Mouse (Mus musculus): Measurements from ENCODE around the gene Nkg7.
A peak's percentile ranks its signal among the peaks of the same experiment; 100 is the strongest.

DNA sequence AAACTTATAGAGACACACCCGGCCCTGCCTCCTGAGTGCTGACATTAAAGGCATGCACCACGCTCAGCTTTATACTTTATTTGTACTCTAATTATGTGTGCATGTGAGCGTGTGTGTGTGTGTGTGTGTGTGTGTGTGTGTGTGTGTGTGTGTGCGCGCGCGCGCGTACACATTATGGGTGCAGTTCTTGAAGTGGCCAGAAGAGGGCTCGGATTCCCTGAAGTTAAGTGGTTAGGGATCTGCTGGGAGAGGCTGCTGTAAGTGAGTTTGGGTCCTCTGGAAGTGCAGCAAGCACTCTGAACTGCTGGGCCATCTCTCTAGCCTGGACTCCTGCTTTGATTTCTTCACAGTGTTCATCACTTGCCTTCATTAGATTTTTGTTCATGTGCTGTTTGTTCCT, 19.6 kb upstream of the Nkg7 start:
- TF ChIP-seq POLR2A (IDR thresholded peaks at IDR 0.05; ENCODE audit: extremely low read depth, insufficient read depth, low read length) (no peak), CTCF (IDR thresholded peaks at IDR 0.05; ENCODE audit: low read depth, low read length) (peak; percentile 15; the same call in 1 of the 2 replicates)
